10 mouse cellular contexts compared by ENCODE assay signal in the genomic region with DNA sequence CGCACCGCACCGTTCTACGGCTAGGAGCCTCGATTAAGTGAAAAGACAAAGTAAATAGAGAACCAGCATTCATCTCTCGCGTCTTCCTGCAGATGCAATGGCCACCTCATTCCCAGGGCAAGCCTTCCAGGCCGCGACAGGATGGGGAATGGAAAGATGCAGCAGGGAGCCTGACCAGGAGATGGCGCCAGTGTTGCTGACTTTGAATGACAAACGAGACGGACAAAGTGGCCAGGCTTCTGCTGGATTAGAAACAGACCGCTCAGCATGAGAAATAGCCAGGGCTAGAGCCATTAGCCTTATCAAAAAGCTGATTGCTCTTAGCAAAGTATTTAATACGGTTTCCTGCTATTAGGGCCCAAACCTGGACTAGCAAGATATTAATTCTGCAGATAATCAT.
DNase-seq lines count a peak whose midpoint lies in the region; ATAC-seq and TF ChIP-seq lines count a peak whose summit lies in the region.
"Had no signal": no experiment of that assay in that cellular context is flagged by ENCODE, and none has a peak within 500 bp of the region (broad histone marks: within the 10 kb centered on the region; RNA-seq: fewer than 3 reads in every experiment).

No protein-coding gene starts in this region.

- no peak overlapping the region for H3K9ac ChIP-seq in liver, embryonic 14.5 days (replicated peaks)
- H3K9ac ChIP-seq: embryonic facial prominence, embryonic 13.5 days; stomach, embryonic 15.5 days had no signal

- peak; percentile 74 for ATAC-seq in granulocyte monocyte progenitor cell, adult 5-6 weeks (replicated peaks; ENCODE audit: poor library complexity, severe bottlenecking)
- ATAC-seq in liver, embryonic 14.5 days (ENCODE audit: insufficient read depth): no peak

- WGBS in liver, embryonic 14.5 days (ENCODE audit: insufficient replicate concordance): 10% methylated on average over 14 of the region's 14 CpGs

- no peaks in the 10 kb centered on the region for H3K27me3 ChIP-seq in liver, embryonic 14.5 days (ENCODE audit: control insufficient read depth, insufficient read depth, low read length)
- H3K27me3 ChIP-seq: embryonic facial prominence, embryonic 13.5 days; stomach, embryonic 15.5 days had no signal

- TF ChIP-seq CTCF in liver, embryonic 14.5 days (IDR thresholded peaks at IDR 0.05; ENCODE audit: low read depth): peak; percentile 84

- no peak overlapping the region for H3K4me2 ChIP-seq in liver, embryonic 14.5 days (ENCODE audit: low read depth)
- H3K4me2 ChIP-seq: embryonic facial prominence, embryonic 13.5 days; stomach, embryonic 15.5 days had no signal

- DNase-seq in 416B (ENCODE audit: low read depth): peak; percentile 64
- DNase-seq in adrenal gland, adult 2 months: peak; percentile 86
- DNase-seq in embryo, embryonic 10.5 days (ENCODE audit: low spot score): peak; percentile 96
- DNase-seq in kidney, postnatal 14 days: peak; percentile 91
- peak in 2 of 3 experiments; percentile 15 to 19 for DNase-seq in liver, embryonic 14.5 days (ENCODE audit: low read depth in 3 of 3, low spot score in 3 of 3)
- DNase-seq in ovary, adult 18-20 months (ENCODE audit: low spot score): peak; percentile 37
- DNase-seq in thymus, postnatal 4 days: peak; percentile 80

- TF ChIP-seq EP300 in liver, embryonic 14.5 days (IDR thresholded peaks at IDR 0.05; ENCODE audit: low read depth): no peak

- no peaks in the 10 kb centered on the region for H3K9me3 ChIP-seq in liver, embryonic 14.5 days (ENCODE audit: control insufficient read depth, low read length)
- H3K9me3 ChIP-seq: embryonic facial prominence, embryonic 13.5 days; stomach, embryonic 15.5 days had no signal

- no peaks in the 10 kb centered on the region for H3K36me3 ChIP-seq in liver, embryonic 14.5 days (replicated peaks; ENCODE audit: control insufficient read depth, insufficient read depth, low read depth)
- H3K36me3 ChIP-seq: embryonic facial prominence, embryonic 13.5 days; stomach, embryonic 15.5 days had no signal

- H3K27ac ChIP-seq in liver, embryonic 14.5 days: no peak overlapping the region
- H3K27ac ChIP-seq: embryonic facial prominence, embryonic 13.5 days; stomach, embryonic 15.5 days had no signal

- no peaks in the 10 kb centered on the region for H3K4me1 ChIP-seq in liver, embryonic 14.5 days (replicated peaks; ENCODE audit: control insufficient read depth in 2 of 2, insufficient read depth in 2 of 2, low read length in 1 of 2)
- H3K4me1 ChIP-seq: embryonic facial prominence, embryonic 13.5 days had no signal

- no peak overlapping the region for H3K4me3 ChIP-seq in liver, embryonic 14.5 days (ENCODE audit: insufficient read depth in 1 of 2, low read depth in 2 of 2, low read length in 2 of 2)
- H3K4me3 ChIP-seq: embryonic facial prominence, embryonic 13.5 days; stomach, embryonic 15.5 days had no signal

Comparison
In these comparisons a context has a peak if more than half of its experiments do, and no peak if none do; other contexts are left out.
1. DNase-seq: peak in every context shown above with its lines; median percentile 96 in embryo, embryonic 10.5 days; 91 in kidney, postnatal 14 days; 86 in adrenal gland, adult 2 months; 80 in thymus, postnatal 4 days; 64 in 416B; 37 in ovary, adult 18-20 months; 17 in liver, embryonic 14.5 days.